Mouse (Mus musculus): ENCODE data around the gene Tns3.

Tns3 gene

GRCm38 (mm10) chr11:8473616-8474015 is 190.7 kb downstream of the Tns3 start:
- DNase-seq (ENCODE audit: low spot score) = no peak

- no peak for DNase-seq (ENCODE audit: low spot score)
Observed at GRCm38 (mm10) chr11:8472439-8472838, 191.9 kb downstream of the Tns3 start.

DNA sequence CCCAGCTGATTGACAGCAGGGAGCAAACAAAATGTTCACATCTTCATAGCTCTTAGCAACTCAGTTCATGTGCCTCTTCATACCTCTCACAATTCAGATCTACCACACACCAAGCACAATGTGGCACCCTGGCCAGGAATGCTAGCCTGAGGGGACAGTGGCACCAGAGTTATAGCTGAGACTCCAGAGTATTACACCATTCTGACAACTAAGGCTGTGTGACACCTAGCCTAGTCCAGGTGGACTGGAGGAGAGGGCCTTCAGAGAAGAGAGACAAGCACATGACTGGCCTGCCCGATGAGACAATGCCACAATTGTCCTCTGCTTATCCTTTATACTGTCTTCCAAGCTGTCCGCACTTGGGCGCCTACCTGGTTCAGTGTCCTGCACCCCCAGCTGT is 192.8 kb downstream of the Tns3 start:
- no peak for DNase-seq (ENCODE audit: low spot score)

DNA sequence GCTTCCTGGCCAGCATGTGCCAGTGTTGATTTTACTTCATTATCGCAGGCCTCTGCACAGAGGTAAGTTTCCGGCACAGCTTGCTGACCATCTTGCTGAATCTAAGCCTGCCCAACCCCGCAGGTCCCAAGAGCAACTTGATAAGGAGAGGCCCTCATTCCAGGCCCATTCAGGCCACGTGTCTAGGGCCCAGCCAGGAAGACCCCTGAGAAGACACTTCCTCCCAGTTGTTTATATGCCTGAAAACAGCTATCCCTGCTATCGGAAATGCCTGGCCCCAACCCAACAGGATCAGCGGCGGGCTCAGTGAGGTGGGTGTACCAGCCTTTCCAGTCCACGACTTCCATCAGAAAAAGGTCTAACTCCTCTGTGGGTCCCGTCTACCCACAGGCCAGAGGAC is 194.8 kb downstream of the Tns3 start:
- DNase-seq (ENCODE audit: low spot score) = no peak

- DNase-seq (ENCODE audit: low spot score) = peak; percentile 76
Observed at GRCm38 (mm10) chr11:8468161-8469091, 195.9 kb downstream of the Tns3 start.

DNA sequence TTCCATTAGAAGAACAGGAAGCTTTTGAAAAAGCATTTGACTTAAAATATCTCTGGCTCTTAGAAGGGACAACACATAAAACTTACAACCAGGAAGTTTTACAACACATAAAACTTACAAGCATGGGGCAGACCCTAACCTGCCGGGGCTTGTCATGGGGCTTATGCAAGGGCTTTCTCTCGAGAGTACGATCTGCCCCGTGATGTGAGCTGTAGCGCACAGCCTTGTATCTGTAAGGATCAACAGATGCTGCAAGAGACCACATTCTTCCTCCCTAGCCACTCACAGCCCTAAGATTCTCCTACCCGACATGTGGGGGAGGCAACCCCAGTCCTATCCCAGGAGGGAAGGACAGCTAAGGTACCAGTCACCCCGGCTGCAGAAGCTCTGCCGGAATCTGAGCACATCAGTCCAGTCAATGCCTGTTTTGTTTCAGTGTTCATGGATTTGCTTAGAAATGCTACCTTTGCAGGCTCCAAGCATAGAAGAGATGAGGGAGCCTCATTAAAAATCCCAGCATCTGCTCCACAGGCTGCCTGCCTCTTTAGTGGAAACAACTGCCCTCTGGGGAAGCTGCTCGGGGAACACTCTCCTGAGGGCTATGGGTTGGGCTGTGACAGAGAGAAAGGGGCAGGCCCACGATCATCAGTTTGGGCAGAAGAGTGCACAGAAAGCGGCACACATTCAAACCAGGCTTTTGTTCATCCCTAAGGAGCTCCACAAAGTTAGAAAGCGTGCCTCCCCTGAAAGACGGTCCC is 196.8 kb downstream of the Tns3 start:
- peak; percentile 31 for DNase-seq (ENCODE audit: low spot score)

DNA sequence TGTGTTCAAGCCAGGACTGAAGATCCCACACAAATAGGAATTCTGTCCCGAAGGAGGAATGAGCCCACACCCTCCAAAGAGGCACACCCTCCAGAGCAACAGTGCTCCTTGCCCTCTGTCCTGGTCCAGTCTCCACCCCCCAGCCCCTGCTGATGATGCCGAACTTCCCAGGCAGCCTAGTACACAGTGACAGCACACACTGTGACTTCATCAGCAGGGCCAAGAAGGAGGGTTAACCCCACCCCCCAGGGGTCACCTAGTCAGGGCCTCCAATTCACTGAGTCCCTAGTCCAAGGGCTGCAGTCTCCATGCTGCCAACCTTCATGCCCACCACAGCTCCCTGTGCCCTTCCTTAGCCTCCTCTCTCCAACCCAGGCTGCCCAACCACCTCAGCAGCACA is 200.5 kb downstream of the Tns3 start:
- no peak for DNase-seq (ENCODE audit: low spot score)

DNA sequence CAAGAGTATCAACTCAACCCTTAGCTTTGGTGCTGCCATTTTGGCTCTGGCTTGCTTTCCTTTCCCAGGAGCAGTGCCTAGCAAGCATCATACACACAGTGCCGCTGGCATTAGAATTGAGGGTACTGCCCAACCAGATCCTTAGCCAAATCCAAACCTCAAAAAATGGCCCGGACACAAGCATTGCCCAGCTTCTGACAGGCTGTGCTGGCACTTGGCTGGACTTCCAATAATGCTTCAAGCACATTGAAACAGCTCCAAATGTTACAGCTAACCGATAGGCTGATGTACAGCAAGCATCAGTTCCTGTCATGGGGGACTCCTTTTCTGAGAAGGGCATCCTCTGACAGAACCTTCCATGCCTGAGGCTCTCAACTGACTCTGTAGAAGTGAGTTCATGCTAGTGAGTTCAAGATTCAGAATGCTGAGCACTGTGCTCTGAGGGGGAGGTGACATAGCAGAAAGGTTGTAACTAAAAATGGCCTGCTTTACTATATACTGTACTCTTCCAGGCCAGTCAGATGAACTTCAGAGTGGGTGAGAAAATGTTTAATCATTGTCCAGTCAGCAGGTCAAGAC is 201.4 kb downstream of the Tns3 start:
- DNase-seq (ENCODE audit: low spot score) = no peak

- DNase-seq (ENCODE audit: low spot score) = no peak
Observed at GRCm38 (mm10) chr11:8460835-8461234, 203.5 kb downstream of the Tns3 start.

DNA sequence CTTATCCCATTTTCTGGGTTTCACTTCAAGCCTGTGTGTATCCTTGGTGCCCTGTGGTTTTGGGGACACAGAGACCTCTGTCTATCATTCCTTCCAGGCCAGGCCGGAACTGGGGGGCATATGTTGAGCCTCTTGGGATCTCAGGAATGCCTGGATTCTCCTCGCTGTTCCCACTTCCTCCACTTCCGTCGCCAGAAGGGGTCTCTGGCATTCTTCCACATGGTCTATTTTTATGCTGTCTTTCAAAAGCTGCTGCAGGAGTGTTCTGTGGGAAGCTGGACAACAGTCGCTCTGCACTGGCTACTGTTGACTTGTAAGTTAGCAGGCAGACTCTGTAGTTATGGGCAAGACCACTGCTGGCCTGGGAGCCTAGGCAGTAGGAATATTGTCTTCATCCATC is 206.4 kb downstream of the Tns3 start:
- no peak for DNase-seq (ENCODE audit: low spot score)

DNA sequence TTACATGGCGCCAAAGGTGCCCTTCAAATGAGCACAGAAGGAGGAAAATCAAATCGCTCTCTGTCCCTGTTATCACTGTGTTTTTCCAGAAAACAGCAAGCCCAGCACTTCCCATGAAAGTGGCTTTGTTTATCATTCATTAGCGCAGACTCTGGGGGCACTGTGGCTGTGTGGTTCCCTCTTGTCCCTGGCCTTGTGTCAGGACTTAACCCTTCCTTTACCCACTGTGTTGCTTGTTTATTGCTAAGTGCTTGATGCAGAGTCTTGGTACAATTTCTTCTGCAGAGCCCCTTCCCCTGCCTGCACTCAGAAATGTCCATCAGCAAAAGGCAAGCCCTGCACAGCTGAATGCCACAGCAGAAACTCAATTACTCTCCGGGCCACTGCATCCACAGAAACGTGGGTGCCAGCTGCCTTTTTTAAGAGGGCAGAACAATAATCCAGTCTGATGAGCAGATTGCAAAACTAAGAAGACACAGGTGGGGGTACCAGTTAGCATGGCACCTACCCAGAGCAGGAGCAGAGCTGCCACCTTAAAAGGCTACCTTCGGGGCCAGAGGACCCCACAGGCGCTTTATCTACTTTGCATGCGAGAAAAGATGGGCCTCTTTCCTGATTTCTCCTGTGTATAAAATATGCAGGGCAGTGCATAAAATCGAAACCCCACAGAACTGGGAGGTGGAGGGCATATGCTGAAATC is 207.6 kb downstream of the Tns3 start:
- no peak for DNase-seq (ENCODE audit: low spot score)

GRCm38 (mm10) chr11:8455650-8456049 is 208.7 kb downstream of the Tns3 start:
- DNase-seq (ENCODE audit: low spot score) = no peak

- DNase-seq (ENCODE audit: low spot score) = no peak
Observed at GRCm38 (mm10) chr11:8453252-8453651, 211.1 kb downstream of the Tns3 start.

GRCm38 (mm10) chr11:8451597-8452201 is 212.6 kb downstream of the Tns3 start:
- no peak for DNase-seq (ENCODE audit: low spot score)

DNA sequence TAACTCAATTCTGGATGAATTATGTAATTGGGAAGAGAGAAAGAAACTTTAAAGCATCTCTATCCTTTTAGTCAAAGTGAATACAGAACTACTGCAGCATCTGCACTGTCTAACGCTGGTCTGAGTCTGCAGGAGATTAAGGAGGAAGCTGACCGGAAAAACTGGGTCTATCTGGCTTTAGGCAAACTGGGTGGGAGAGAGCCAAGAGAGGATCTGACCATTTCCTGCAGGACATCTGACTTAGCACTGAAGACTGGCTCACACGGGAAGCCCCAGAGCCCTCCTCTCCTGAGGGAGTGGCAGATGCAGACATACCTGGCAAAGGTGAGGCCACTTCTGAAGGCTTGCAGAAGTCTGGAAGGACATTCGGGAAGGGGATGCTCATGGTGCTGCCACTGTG is 213.8 kb downstream of the Tns3 start:
- no peak for DNase-seq (ENCODE audit: low spot score)

GRCm38 (mm10) chr11:8445915-8446356 is 218.4 kb downstream of the Tns3 start:
- no peak for DNase-seq (ENCODE audit: low spot score)

- DNase-seq (ENCODE audit: low spot score) = no peak
Observed at GRCm38 (mm10) chr11:8444759-8445422, 219.4 kb downstream of the Tns3 start.

DNA sequence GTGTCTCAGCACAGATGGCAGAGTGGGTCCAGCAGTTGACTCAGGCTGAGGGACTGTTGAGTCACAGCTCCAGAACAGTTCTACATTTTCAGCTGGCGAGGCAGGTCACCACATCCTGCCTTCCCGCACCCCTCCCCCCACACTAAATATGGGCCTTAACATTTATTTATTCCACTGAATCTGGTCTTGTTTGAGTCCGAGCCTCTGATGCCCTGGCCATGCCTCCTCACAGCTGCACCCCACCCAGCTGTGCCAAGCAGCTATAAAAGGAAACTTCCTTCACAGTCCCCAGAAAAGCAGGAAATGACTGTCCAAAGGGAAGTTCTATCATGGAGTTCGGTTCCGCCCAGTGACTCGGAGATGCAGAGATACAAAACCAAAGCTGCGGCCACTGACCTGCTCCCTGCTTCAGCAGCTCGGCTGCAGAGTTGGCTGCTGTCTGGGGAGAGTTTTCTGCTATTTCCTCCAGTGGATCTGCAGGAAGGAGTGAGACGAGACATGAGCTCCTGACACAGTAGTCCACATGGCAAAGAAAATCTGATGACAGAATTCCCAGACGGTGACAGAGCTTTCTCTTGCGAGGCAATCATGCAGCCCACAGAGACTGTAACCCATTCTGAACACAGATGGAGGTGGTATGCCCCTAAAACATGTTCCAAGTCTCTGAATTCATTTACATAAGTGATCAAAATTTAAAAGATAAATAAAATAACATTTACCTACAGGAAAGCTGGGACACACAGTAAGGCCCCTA is 220.6 kb downstream of the Tns3 start:
- DNase-seq (ENCODE audit: low spot score) = no peak

DNA sequence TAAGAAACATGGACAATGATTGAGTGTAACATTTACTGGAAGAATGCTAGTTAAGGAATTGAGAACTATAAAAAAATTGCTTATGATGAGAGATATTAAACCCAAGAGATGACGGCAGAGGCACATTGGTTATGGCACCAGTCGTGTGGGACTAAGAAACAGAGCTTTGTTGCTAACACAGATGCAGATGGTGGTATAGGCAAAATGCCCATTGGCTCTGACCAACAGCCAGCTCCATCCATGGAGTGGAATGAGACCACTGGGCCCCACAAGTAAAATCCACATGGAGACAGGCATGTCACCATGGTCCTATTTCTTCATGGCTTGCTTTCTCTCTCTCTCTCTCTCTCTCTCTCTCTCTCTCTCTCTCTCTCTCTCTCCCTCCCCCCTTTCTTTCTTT is 223.6 kb downstream of the Tns3 start:
- no peak for DNase-seq (ENCODE audit: low spot score)

DNA sequence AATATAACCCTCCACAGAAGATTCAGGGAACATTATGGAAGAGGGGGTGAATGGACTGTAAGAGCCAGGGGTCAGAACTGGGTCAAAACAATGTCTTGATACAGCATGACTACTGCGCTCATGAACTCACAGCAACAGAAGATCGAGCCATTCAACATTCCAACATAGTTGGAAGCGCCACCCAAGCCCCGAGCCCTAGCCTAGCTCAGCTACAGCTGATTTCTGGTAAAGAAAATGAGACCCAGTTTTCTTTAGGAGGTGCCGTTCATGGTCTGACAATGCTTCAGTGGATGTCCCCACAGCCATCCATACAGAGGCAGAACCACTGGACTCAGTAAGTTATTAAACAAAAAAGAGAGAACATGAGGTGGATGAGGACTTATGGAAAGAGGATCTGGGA is 224.1 kb downstream of the Tns3 start:
- no peak for DNase-seq (ENCODE audit: low spot score)
